Mouse (Mus musculus) neural tube, embryonic 15.5 days (tissue): Measurements from ENCODE around the gene Olfr1089. TPM values are rescaled to one million over a fixed set of nuclear protein-coding genes. Genes with fewer than 3 reads are reported as not detected.

Experiments
- ATAC-seq: fragments of 200-750 bp; cut with Nextera tagmentation; 2 replicates; pipeline ENCODE4 v1.8.0; 2017; ENCODE audit warnings: mild to moderate bottlenecking, moderate TSS enrichment, moderate library complexity; ENCODE audit not compliant: low FRiP score
- H3K27ac ChIP-seq: fragments of 300-500 bp; sonication (generic); replicated peaks from 2 replicates; pipeline ENCODE4 v1.5.1; 2015; ENCODE audit warnings: mild to moderate bottlenecking, inconsistent platforms
- H3K27me3 ChIP-seq: fragments of 300-500 bp; sonication (generic); replicated peaks from 2 replicates; pipeline ENCODE4 v1.6.1; 2015; ENCODE audit warnings: inconsistent platforms
- H3K36me3 ChIP-seq: fragments of 300-500 bp; sonication (generic); 2 replicates; pipeline ENCODE4 v1.6.1; 2015; ENCODE audit warnings: inconsistent platforms
- H3K4me1 ChIP-seq: fragments of 300-500 bp; sonication (generic); 2 replicates; pipeline ENCODE4 v1.6.1; 2015; ENCODE audit warnings: inconsistent platforms
- H3K4me2 ChIP-seq: fragments of 300-500 bp; sonication (generic); 2 replicates; pipeline ENCODE4 v1.6.1; 2015; ENCODE audit warnings: inconsistent platforms, mild to moderate bottlenecking, moderate library complexity
- H3K4me3 ChIP-seq: fragments of 300-500 bp; sonication (generic); replicated peaks from 2 replicates; pipeline ENCODE4 v1.5.1; 2015; ENCODE audit warnings: mild to moderate bottlenecking, inconsistent platforms
- H3K9ac ChIP-seq: fragments of 300-500 bp; sonication (generic); replicated peaks from 2 replicates; pipeline ENCODE4 v1.6.1; 2015; ENCODE audit warnings: mild to moderate bottlenecking, inconsistent platforms
- H3K9me3 ChIP-seq: fragments of 300-500 bp; sonication (generic); replicated peaks from 2 replicates; pipeline ENCODE4 v1.6.1; 2016; ENCODE audit warnings: inconsistent platforms
- WGBS: fragments of 180-500 bp; shearing (Covaris S2); methylation state at CpG from one replicate; pipeline ENCODE4 v1.1.7; 2015; ENCODE audit warnings: mixed read lengths; 5-methylcytosine and 5-hydroxymethylcytosine counted together
- polyA plus RNA-seq: library from polyadenylated mRNA; unstranded; fragments of >200 nt; fragmentation: Nextera tagmentation; extraction: Ambion mirVana; gene quantifications from 2 replicates; pipeline ENCODE4 v1.2.1, GENCODE M21; 2015

The Olfr1089 gene
- polyA plus RNA-seq: not detected in 2 replicates

DNA sequence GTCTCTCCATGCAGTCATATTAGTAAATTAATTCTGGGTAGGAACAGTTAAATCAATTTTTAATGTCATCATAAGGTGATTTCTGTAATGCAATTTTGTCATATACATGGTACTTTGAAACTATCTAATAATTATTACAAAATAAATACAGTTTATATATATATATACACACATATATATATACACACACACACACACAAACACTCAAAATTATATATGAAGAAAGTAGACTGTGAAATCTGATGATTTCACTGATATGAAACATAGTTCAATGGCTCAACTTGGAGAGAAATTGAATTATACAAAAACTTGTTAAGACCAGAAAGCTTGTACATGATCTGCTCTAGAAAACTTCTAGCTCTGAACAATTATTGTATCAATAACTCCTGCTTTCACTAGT, at the start of gene Olfr1089:
Olfr1089 (minus strand) TSS at position 101 of the 400 bp plus-strand sequence.
- Histone ChIP-seq H3K9me3 (no peaks in the 10 kb centered on the region), H3K4me1 (no peaks in the 10 kb centered on the region), H3K36me3 (no peaks in the 10 kb centered on the region), H3K27me3 (no peaks in the 10 kb centered on the region), H3K9ac (no peak within 1 kb of the TSS), H3K27ac (no peak within 1 kb of the TSS), H3K4me2 (no peak within 1 kb of the TSS), H3K4me3 (no peak within 1 kb of the TSS)
- no peak for ATAC-seq

DNA sequence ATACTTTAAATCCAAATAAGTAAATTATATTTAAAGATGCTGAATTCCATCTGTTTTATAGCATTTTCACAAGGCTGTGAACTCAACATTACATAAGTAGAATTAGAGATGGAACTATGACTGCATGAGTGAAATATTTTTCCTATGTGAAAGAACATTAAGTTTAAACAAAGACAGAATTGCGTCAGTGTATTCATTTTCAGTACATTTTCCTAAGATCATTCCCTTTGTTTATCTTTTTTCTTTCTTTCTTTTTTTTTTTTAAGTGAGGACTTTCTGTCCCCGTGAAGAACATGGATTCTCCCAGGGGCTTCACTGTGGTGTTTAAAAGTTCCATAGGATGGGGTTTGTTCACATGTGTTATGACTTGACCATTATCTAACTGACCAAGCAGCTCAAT, 48.7 kb upstream of the Olfr1089 start, which contains the start of gene Olfr1093:
Olfr1093 (plus strand) TSS at position 301 of the 400 bp plus-strand sequence.
- Histone ChIP-seq H3K4me1 (no peaks in the 10 kb centered on the region), H3K4me3 (no peak within 1 kb of the TSS), H3K4me2 (no peak within 1 kb of the TSS), H3K36me3 (no peaks in the 10 kb centered on the region), H3K9ac (no peak within 1 kb of the TSS), H3K27ac (no peak within 1 kb of the TSS), H3K9me3 (no peaks in the 10 kb centered on the region), H3K27me3 (no peaks in the 10 kb centered on the region)
- ATAC-seq: no peak
- WGBS: 87% methylated on average over 2 of the region's 2 CpGs

DNA sequence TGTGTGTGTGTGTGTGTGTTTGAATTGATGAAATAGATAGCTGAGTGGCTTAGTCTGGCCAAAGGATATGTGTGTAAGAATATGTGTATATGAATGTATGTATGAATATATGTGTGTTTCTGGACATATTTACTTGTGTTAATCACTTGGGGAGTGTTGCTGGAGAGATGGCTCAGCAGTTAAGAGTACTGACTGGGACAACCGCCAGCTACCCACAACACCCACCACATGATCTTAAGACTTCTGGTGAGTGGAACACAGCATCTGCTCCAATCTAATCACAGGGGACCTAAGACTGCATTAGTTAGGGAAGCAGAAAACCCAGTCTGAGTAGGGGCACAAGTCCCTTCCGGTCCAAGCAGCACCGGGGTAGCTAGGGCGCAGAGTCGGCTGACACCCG, 27.5 kb upstream of the Olfr1089 start:
- H3K36me3 ChIP-seq: no peaks in the 10 kb centered on the region
- H3K9me3 ChIP-seq: no peaks in the 10 kb centered on the region
- H3K27me3 ChIP-seq: no peaks in the 10 kb centered on the region
- H3K4me2 ChIP-seq: no peak overlapping the region
- no peak overlapping the region for H3K9ac ChIP-seq
- no peak overlapping the region for H3K4me3 ChIP-seq
- WGBS: 94% methylated on average over 6 of the region's 6 CpGs
- H3K4me1 ChIP-seq: no peaks in the 10 kb centered on the region
- no peak overlapping the region for H3K27ac ChIP-seq
- ATAC-seq: no peak

DNA sequence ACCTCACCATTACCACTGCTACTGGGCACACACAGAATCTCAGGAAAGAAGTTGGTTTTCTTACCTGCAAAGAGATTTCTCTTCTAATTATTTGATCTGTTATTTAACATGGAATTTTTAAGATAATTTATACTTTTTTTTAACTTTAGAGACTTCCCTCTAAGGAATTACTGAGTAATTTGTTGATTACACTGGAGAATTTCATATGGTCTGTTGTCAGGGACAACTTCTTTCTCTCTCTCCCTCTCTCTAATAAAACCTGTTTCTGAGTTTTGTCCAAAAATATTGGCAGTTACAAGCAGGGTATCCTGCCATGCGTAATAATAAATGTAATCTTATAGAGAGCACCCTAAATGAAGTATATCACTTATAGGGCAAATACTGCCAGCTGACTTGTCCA, 25.4 kb upstream of the Olfr1089 start, which contains the start of gene Olfr1090:
Olfr1090 (minus strand) TSS at position 101 of the 400 bp plus-strand sequence.
- ATAC-seq: no peak
- Histone ChIP-seq H3K4me1 (no peaks in the 10 kb centered on the region), H3K9ac (no peak within 1 kb of the TSS), H3K4me3 (no peak within 1 kb of the TSS), H3K9me3 (no peaks in the 10 kb centered on the region), H3K27me3 (no peaks in the 10 kb centered on the region), H3K27ac (no peak within 1 kb of the TSS), H3K36me3 (no peaks in the 10 kb centered on the region), H3K4me2 (no peak within 1 kb of the TSS)
- 100% methylated on average over 1 of the region's 1 CpGs for WGBS

DNA sequence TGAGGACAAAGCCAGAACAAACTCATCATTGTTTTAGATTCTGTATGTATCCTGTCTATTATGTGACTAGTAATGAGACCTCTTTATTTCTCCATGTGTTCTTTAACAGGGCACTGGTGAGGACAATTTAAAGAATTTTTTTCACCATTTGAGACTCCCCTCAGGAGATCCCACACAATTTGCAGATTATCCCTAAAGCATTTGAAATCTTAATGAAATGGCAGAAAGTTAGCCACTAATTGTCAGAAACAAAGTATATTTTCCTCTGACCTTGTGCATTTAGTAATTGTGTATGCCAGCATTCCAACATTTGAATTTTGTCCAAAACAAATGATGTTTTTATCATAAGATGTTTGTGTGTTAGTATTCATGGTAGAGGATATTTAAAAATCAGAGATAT, 35.2 kb downstream of the Olfr1089 start, which contains the start of gene Olfr1087:
Olfr1087 (minus strand) TSS at position 101 of the 400 bp plus-strand sequence.
- ATAC-seq: no peak
- Histone ChIP-seq H3K4me1 (no peaks in the 10 kb centered on the region), H3K4me3 (no peak within 1 kb of the TSS)

More for the DNA sequence above, 35.2 kb downstream of the Olfr1089 start, which contains the start of gene Olfr1087:
- Histone ChIP-seq H3K36me3 (no peaks in the 10 kb centered on the region), H3K4me2 (no peak within 1 kb of the TSS), H3K27ac (no peak within 1 kb of the TSS), H3K27me3 (no peaks in the 10 kb centered on the region), H3K9me3 (no peaks in the 10 kb centered on the region), H3K9ac (no peak within 1 kb of the TSS)

Other genes with a start within 250 kb of the Olfr1089 start
- not detected in 2 replicates for gene Olfr228, start 246.3 kb downstream of the Olfr1089 start, polyA plus RNA-seq
- gene Olfr1076, start 225.2 kb downstream of the Olfr1089 start, polyA plus RNA-seq: not detected in 2 replicates
- not detected in 2 replicates for gene Olfr1079, start 191.2 kb downstream of the Olfr1089 start, polyA plus RNA-seq
- not detected in 2 replicates for gene Olfr1080, start 175.5 kb downstream of the Olfr1089 start, polyA plus RNA-seq
- gene Olfr1082, start 134.7 kb downstream of the Olfr1089 start, polyA plus RNA-seq: not detected in 2 replicates
- not detected in 2 replicates for gene Olfr1084, start 94.0 kb downstream of the Olfr1089 start, polyA plus RNA-seq
- gene Olfr1085, start 71.7 kb downstream of the Olfr1089 start, polyA plus RNA-seq: not detected in 2 replicates
- not detected in 2 replicates for gene Olfr1086, start 53.6 kb downstream of the Olfr1089 start, polyA plus RNA-seq
- gene Olfr1087, start 35.3 kb downstream of the Olfr1089 start, polyA plus RNA-seq: not detected in 2 replicates
- not detected in 2 replicates for gene Olfr1090, start 25.3 kb upstream of the Olfr1089 start, polyA plus RNA-seq
- not detected in 2 replicates for gene Olfr1093, start 48.8 kb upstream of the Olfr1089 start, polyA plus RNA-seq
- not detected in 2 replicates for gene Olfr141, start 76.3 kb upstream of the Olfr1089 start, polyA plus RNA-seq
- not detected in 2 replicates for gene Olfr1094, start 91.0 kb upstream of the Olfr1089 start, polyA plus RNA-seq
- not detected in 2 replicates for gene Olfr1095, start 118.0 kb upstream of the Olfr1089 start, polyA plus RNA-seq
- gene Gm13723, start 141.1 kb upstream of the Olfr1089 start, polyA plus RNA-seq: not detected in 2 replicates
- not detected in 2 replicates for gene Olfr1097, start 158.5 kb upstream of the Olfr1089 start, polyA plus RNA-seq
- gene Olfr1098, start 190.8 kb upstream of the Olfr1089 start, polyA plus RNA-seq: not detected in 2 replicates
- gene Olfr1099, start 227.0 kb upstream of the Olfr1089 start, polyA plus RNA-seq: not detected in 2 replicates
- gene Olfr1100, start 246.3 kb upstream of the Olfr1089 start, polyA plus RNA-seq: not detected in 2 replicates